Mouse (Mus musculus) forebrain, embryonic 14.5 days (tissue): ENCODE data around the gene Lmbr1l. TPM values are rescaled to one million over a fixed set of nuclear protein-coding genes. Genes with fewer than 3 reads are reported as not detected.

Experiments
- ATAC-seq: fragments of 200-750 bp; cut with Nextera tagmentation; 2 replicates; pipeline ENCODE4 v1.8.0; 2017; ENCODE audit warnings: mild to moderate bottlenecking, moderate library complexity
- DNase-seq: peaks from one replicate; pipeline ENCODE4 v3.0.0-alpha.2; 2015; ENCODE audit warnings: low spot score
- H3K27ac ChIP-seq: fragments of 300-500 bp; sonication (generic); 2 replicates; pipeline ENCODE4 v1.5.1; 2014; ENCODE audit warnings: low read depth, mild to moderate bottlenecking, control low read depth, low read length, moderate library complexity
- H3K27me3 ChIP-seq: fragments of 300-500 bp; sonication (generic); replicated peaks from 2 replicates; pipeline ENCODE4 v1.6.1; 2014; ENCODE audit warnings: low read length, control low read depth, mixed read lengths; ENCODE audit not compliant: control insufficient read depth, insufficient read depth
- H3K36me3 ChIP-seq: fragments of 300-500 bp; sonication (generic); 2 replicates; pipeline ENCODE4 v1.6.1; 2014; ENCODE audit warnings: low read length, control low read depth; ENCODE audit not compliant: control insufficient read depth, insufficient read depth
- H3K4me1 ChIP-seq: fragments of 300-500 bp; sonication (generic); 2 replicates; pipeline ENCODE4 v1.6.1; 2014; ENCODE audit warnings: antibody characterized with exemption, low read length, control low read depth; ENCODE audit not compliant: control insufficient read depth, insufficient read depth
- H3K4me2 ChIP-seq: fragments of 300-500 bp; sonication (generic); 2 replicates; pipeline ENCODE4 v1.6.1; 2014; ENCODE audit warnings: mild to moderate bottlenecking, control low read depth, low read length
- H3K4me3 ChIP-seq: fragments of 300-500 bp; sonication (generic); 2 replicates; pipeline ENCODE4 v1.5.1; 2014; ENCODE audit warnings: low read depth, low read length, control low read depth
- H3K9ac ChIP-seq: fragments of 300-500 bp; sonication (generic); 2 replicates; pipeline ENCODE4 v1.6.1; 2014; ENCODE audit warnings: mild to moderate bottlenecking, low read length, control low read depth, moderate library complexity
- H3K9me3 ChIP-seq: fragments of 300-500 bp; sonication (generic); replicated peaks from 2 replicates; pipeline ENCODE4 v1.6.1; 2016; ENCODE audit warnings: low read length, control low read depth, mixed read lengths; ENCODE audit not compliant: control insufficient read depth
- WGBS: fragments of 180-500 bp; shearing (Covaris S2); extraction: QIAGEN DNeasy Blood & Tissue Kit; methylation state at CpG from one replicate; pipeline ENCODE4 v1.1.7; 2014; 5-methylcytosine and 5-hydroxymethylcytosine counted together
- polyA plus RNA-seq: library from polyadenylated mRNA; unstranded; fragments of >200 nt; fragmentation: Nextera tagmentation; extraction: Ambion mirVana; gene quantifications from 2 replicates; pipeline ENCODE4 v1.2.1, GENCODE M21; 2014

Lmbr1l gene
- polyA plus RNA-seq, 1 experiment from 2014 or later, result 10.9 TPM

DNA sequence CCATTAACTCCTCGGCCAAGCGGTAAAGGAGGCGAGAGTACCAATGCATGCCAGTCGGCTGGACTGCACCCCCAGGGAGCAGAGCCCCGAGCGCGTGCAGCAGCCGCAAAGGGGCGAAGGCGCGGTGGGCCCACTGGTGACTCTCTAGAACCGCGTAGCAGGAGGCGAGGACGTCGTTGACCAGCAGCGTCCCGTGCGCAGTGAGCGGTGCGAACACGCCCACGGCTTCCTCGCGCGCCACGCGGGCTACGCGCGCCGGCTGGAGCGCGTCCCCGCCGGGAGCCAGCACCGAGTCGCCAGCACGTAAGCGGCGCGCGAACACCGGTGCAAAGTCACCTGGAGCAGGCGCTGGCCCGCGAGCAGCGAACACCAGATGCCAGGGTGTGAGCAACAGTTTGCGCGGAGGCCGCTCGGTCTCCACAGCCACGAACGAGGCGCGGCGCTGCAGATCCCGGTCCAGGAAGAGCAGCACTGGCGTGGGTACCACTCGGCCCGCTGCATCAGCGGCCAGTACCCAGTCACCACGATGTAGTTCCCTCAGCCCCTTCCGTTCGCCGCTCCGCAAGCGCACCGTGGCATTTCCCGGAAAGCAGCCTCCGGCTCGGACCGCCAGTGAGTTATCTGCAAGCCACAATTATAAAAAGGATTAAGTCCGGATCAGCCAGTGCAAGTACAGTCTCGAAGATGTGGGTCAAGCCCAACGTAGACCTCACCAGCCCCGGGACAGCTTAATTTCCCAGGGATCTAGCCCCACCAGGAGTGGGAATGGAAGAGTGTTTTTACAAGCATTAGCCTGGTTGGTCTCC lies 23.9 kb downstream of the Lmbr1l start, which contains the start of gene Rhebl1:
Gene Rhebl1, minus strand, starts transcription at position 601 of the 806 bp plus-strand sequence.
- Histone ChIP-seq H3K9ac (peak within 1 kb of the TSS; percentile 55), H3K4me2 (peak within 1 kb of the TSS; percentile 88), H3K27me3 (peaks cover 74% of the 10 kb centered on the region), H3K27ac (no peak within 1 kb of the TSS), H3K36me3 (no peaks in the 10 kb centered on the region), H3K4me3 (peak within 1 kb of the TSS; percentile 42), H3K9me3 (no peaks in the 10 kb centered on the region), H3K4me1 (peaks cover 15% of the 10 kb centered on the region; the same call in 1 of the 2 replicates)
- WGBS, result under 1% methylated on average over 77 of the region's 77 CpGs
- no peak for ATAC-seq
- no peak for DNase-seq

DNA sequence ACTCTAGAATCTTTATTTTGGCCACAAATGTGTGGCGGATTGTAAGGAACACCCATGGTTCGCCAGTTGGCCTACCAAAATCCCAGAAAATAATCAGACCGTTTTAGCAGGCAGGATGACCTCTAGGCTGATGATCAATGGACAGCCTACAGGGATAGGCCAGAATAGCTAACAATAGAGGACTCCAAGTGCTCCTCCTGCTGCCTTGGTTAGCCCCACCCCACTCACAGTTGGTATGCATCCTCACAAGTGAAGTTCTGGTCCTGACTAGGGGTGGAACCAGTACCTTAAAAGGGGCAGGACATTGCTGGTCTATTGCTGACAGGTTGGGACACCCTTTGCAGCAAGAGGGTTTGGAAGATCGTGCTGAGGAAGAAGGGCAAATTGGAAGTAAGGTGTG lies 25.0 kb downstream of the Lmbr1l start:
- no peak overlapping the region for H3K4me3 ChIP-seq
- WGBS, result 39% methylated on average over 4 of the region's 4 CpGs
- peaks cover 15% of the 10 kb centered on the region; the same call in 1 of the 2 replicates for H3K4me1 ChIP-seq
- H3K9me3 ChIP-seq, result no peaks in the 10 kb centered on the region
- H3K27me3 ChIP-seq, result peaks cover 62% of the 10 kb centered on the region
- no peak overlapping the region for H3K4me2 ChIP-seq
- no peak overlapping the region for H3K9ac ChIP-seq
- no peak for DNase-seq
- no peak overlapping the region for H3K27ac ChIP-seq
- no peaks in the 10 kb centered on the region for H3K36me3 ChIP-seq
- no peak for ATAC-seq

DNA sequence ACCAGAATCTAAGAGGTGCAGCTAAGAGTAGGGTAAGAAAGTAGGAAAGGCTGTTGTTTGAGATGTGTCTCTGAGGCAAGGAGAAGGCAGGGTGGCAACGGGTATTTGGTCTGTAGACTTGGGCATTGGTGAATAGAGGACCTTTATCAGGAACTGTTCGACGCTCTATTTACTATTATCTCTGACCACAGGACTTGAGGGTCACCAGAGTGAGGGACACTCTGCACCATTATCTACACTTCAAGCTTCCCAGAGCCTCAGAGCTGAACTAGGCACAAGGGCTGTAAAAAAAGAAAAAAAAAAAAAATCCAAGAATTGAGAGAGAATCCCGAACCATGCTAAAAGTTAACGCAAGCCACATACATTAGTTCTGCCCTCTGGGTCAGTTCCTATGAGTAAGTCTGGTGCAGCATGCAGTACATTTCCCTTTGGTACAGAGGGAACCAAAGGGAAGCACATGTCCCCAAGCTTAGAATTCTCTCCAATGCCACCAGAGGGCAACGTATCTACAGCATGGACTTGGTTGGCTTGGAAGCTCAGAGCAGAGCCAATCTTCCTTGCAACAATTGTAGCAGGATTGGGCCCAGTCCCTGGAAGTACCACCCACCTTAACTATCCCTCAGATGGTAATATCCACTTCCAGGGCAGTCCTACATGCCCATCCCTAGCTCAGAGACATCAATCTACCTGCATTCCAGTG lies 26.0 kb downstream of the Lmbr1l start:
- H3K36me3 ChIP-seq, result no peaks in the 10 kb centered on the region
- ATAC-seq (peak; percentile 68), DNase-seq (peak; percentile 90)
- H3K4me1 ChIP-seq, result peaks cover 15% of the 10 kb centered on the region; the same call in 1 of the 2 replicates
- H3K9me3 ChIP-seq, result no peaks in the 10 kb centered on the region
- no peak overlapping the region for H3K4me2 ChIP-seq
- WGBS, result 53% methylated on average over 6 of the region's 6 CpGs
- no peak overlapping the region for H3K4me3 ChIP-seq
- no peak overlapping the region for H3K27ac ChIP-seq
- no peak overlapping the region for H3K9ac ChIP-seq
- H3K27me3 ChIP-seq, result peaks cover 53% of the 10 kb centered on the region

GRCm38 (mm10) chr15:98891198-98891742 lies 26.8 kb downstream of the Lmbr1l start:
- Histone ChIP-seq H3K27me3 (peaks cover 45% of the 10 kb centered on the region), H3K27ac (no peak overlapping the region), H3K9me3 (no peaks in the 10 kb centered on the region), H3K9ac (no peak overlapping the region), H3K36me3 (no peaks in the 10 kb centered on the region), H3K4me1 (peaks cover 15% of the 10 kb centered on the region; the same call in 1 of the 2 replicates), H3K4me3 (no peak overlapping the region), H3K4me2 (no peak overlapping the region)
- WGBS, result 11% methylated on average over 19 of the region's 19 CpGs
- no peak for ATAC-seq
- no peak for DNase-seq

DNA sequence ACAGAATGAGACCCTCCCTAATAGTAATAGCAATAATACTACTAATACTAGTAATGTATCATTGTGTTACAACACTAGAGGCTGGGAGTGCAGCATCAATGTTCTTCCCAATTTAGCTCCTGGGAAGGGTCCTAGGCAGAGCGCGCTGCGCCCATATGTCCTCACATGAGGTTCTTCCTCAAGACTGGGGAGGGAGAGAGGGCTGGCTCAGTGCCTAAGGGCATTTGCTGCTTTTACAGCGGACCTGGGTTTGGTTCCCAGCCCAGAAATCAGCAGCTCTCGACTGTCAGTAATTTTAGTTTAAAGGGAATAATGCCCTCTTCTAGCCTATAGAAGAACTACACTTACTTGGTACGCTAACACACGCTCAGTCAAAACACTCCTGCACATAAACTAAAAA lies 30.5 kb downstream of the Lmbr1l start:
- Histone ChIP-seq H3K36me3 (no peaks in the 10 kb centered on the region), H3K27me3 (peaks cover 8% of the 10 kb centered on the region), H3K9ac (no peak overlapping the region), H3K4me2 (no peak overlapping the region), H3K4me1 (no peaks in the 10 kb centered on the region), H3K27ac (no peak overlapping the region), H3K4me3 (no peak overlapping the region), H3K9me3 (no peaks in the 10 kb centered on the region)
- 75% methylated on average over 7 of the region's 7 CpGs for WGBS
- DNase-seq (no peak), ATAC-seq (no peak)

- 74% methylated on average over 8 of the region's 8 CpGs for WGBS
- peaks cover 6% of the 10 kb centered on the region; the same call in 1 of the 2 replicates for H3K27me3 ChIP-seq
- H3K27ac ChIP-seq, result no peak overlapping the region
- no peak overlapping the region for H3K9ac ChIP-seq
- ATAC-seq (no peak), DNase-seq (no peak)
- H3K4me2 ChIP-seq, result no peak overlapping the region
- peaks cover under 1% of the 10 kb centered on the region; the same call in 1 of the 2 replicates for H3K4me1 ChIP-seq
- H3K36me3 ChIP-seq, result no peaks in the 10 kb centered on the region
- H3K9me3 ChIP-seq, result no peaks in the 10 kb centered on the region
- no peak overlapping the region for H3K4me3 ChIP-seq
Measured at GRCm38 (mm10) chr15:98886667-98887387, 31.2 kb downstream of the Lmbr1l start.

GRCm38 (mm10) chr15:98884106-98884505 lies 33.9 kb downstream of the Lmbr1l start:
- Histone ChIP-seq H3K36me3 (no peaks in the 10 kb centered on the region), H3K4me3 (no peak overlapping the region), H3K9me3 (no peaks in the 10 kb centered on the region), H3K27me3 (no peaks in the 10 kb centered on the region), H3K4me2 (no peak overlapping the region), H3K9ac (no peak overlapping the region), H3K27ac (no peak overlapping the region), H3K4me1 (peaks cover 10% of the 10 kb centered on the region)
- 68% methylated on average over 1 of the region's 1 CpGs for WGBS
- ATAC-seq (no peak), DNase-seq (no peak)

GRCm38 (mm10) chr15:98883661-98884060 lies 34.4 kb downstream of the Lmbr1l start:
- H3K27me3 ChIP-seq, result no peaks in the 10 kb centered on the region
- no peak overlapping the region for H3K4me3 ChIP-seq
- DNase-seq, result no peak
- no peak overlapping the region for H3K9ac ChIP-seq
- no peak overlapping the region for H3K27ac ChIP-seq
- H3K4me2 ChIP-seq, result no peak overlapping the region
- H3K36me3 ChIP-seq, result no peaks in the 10 kb centered on the region
- no peaks in the 10 kb centered on the region for H3K9me3 ChIP-seq
- H3K4me1 ChIP-seq, result peaks cover 10% of the 10 kb centered on the region
- ATAC-seq, result no peak
